Mouse (Mus musculus) large intestine, adult 2 months (tissue): ENCODE measurements around the gene Cox6a2. TPM values are rescaled to one million over a fixed set of nuclear protein-coding genes. Genes with fewer than 3 reads are reported as not detected.
A peak's percentile ranks its signal among the peaks of the same experiment; 100 is the strongest.
"Not testable (repeated sequence)": the region's sequence is repeated elsewhere in the genome, so short reads cannot be mapped to it uniquely, and the experiment has no call there.

Experiments used
- DNase-seq: peaks from one replicate; pipeline ENCODE4 v3.0.0-alpha.2; 2012; ENCODE audit warnings: low read depth, low spot score
- WGBS: fragments of 180-500 bp; shearing (Covaris S2); methylation state at CpG from one replicate; pipeline ENCODE4 v1.1.7; 2018; 5-methylcytosine and 5-hydroxymethylcytosine counted together
- polyA plus RNA-seq: library from polyadenylated mRNA; depleted of rRNA; stranded (reverse); fragments of >200 nt; gene quantifications from 2 replicates; pipeline ENCODE4 v1.2.3, GENCODE M21; 2012

Gene Cox6a2
- polyA plus RNA-seq, 1 experiment, result 1.0 TPM

GRCm38 (mm10) chr7:128236426-128236825 lies 30.2 kb upstream of the Cox6a2 start:
- no peak for DNase-seq
- 92% methylated on average over 13 of the region's 13 CpGs for WGBS

- DNase-seq, result no peak
- WGBS, result 13% methylated on average over 1 of the region's 1 CpGs
Observed at GRCm38 (mm10) chr7:128235481-128235880, 29.3 kb upstream of the Cox6a2 start.

GRCm38 (mm10) chr7:128234796-128235195 lies 28.6 kb upstream of the Cox6a2 start:
- DNase-seq, result no peak
- WGBS, result 79% methylated on average over 2 of the region's 2 CpGs

- 37% methylated on average over 8 of the region's 8 CpGs for WGBS
Observed at GRCm38 (mm10) chr7:128231741-128232140, 25.6 kb upstream of the Cox6a2 start.

GRCm38 (mm10) chr7:128220936-128221335 lies 14.7 kb upstream of the Cox6a2 start:
- no peak for DNase-seq
- WGBS, result 68% methylated on average over 3 of the region's 3 CpGs

More at GRCm38 (mm10) chr7:128231741-128232140, 25.6 kb upstream of the Cox6a2 start:
- no peak for DNase-seq

- WGBS, result 86% methylated on average over 4 of the region's 4 CpGs
- DNase-seq, result no peak
Observed at GRCm38 (mm10) chr7:128219952-128220351, 13.8 kb upstream of the Cox6a2 start.

GRCm38 (mm10) chr7:128209826-128210225 lies 3.6 kb upstream of the Cox6a2 start:
- no peak for DNase-seq

GRCm38 (mm10) chr7:128208187-128208586 lies 2.0 kb upstream of the Cox6a2 start:
- 3% methylated on average over 4 of the region's 4 CpGs for WGBS
- peak; percentile 44 for DNase-seq

More at GRCm38 (mm10) chr7:128209826-128210225, 3.6 kb upstream of the Cox6a2 start:
- WGBS, result 49% methylated on average over 3 of the region's 3 CpGs

- WGBS, result 84% methylated on average over 18 of the region's 18 CpGs
- DNase-seq, result no peak
Observed at GRCm38 (mm10) chr7:128205695-128206094, 492 bp downstream of the Cox6a2 start.

- WGBS, result 92% methylated on average over 8 of the region's 8 CpGs
- no peak for DNase-seq
Observed at GRCm38 (mm10) chr7:128204179-128204578, 2.0 kb downstream of the Cox6a2 start.

- WGBS, result 76% methylated on average over 9 of the region's 9 CpGs
- DNase-seq, result no peak
Observed at GRCm38 (mm10) chr7:128203071-128203470, 3.1 kb downstream of the Cox6a2 start.

- 85% methylated on average over 9 of the region's 9 CpGs for WGBS
- DNase-seq, result no peak
Observed at GRCm38 (mm10) chr7:128201607-128202006, 4.6 kb downstream of the Cox6a2 start.

GRCm38 (mm10) chr7:128181691-128182090 lies 24.5 kb downstream of the Cox6a2 start:
- DNase-seq, result no peak
- WGBS, result 85% methylated on average over 10 of the region's 10 CpGs

- no peak for DNase-seq
- WGBS, result 67% methylated on average over 6 of the region's 6 CpGs
Observed at GRCm38 (mm10) chr7:128180546-128180945, 25.6 kb downstream of the Cox6a2 start.

GRCm38 (mm10) chr7:128180126-128180525 lies 26.1 kb downstream of the Cox6a2 start:
- DNase-seq, result no peak
- 76% methylated on average over 7 of the region's 7 CpGs for WGBS

GRCm38 (mm10) chr7:128178385-128178784 lies 27.8 kb downstream of the Cox6a2 start:
- DNase-seq, result no peak
- 65% methylated on average over 2 of the region's 2 CpGs for WGBS

- 77% methylated on average over 3 of the region's 3 CpGs for WGBS
- no peak for DNase-seq
Observed at GRCm38 (mm10) chr7:128169996-128170395, 36.2 kb downstream of the Cox6a2 start.

- no peak for DNase-seq
- WGBS, result 57% methylated on average over 7 of the region's 7 CpGs
Observed at GRCm38 (mm10) chr7:128166391-128166790, 39.8 kb downstream of the Cox6a2 start.

GRCm38 (mm10) chr7:128164001-128164400 lies 42.2 kb downstream of the Cox6a2 start:
- no peak for DNase-seq
- 93% methylated on average over 4 of the region's 4 CpGs for WGBS

GRCm38 (mm10) chr7:128158688-128159354 lies 47.4 kb downstream of the Cox6a2 start:
- not testable (repeated sequence) for DNase-seq

More at GRCm38 (mm10) chr7:128158688-128159354, 47.4 kb downstream of the Cox6a2 start:
- WGBS, result 52% methylated on average over 8 of the region's 8 CpGs
